14 mouse cellular contexts compared by ENCODE assay signal in genomic region chr1:133625052-133625451, GRCm38 (mm10). TPM values are rescaled to one million over a fixed set of nuclear protein-coding genes. Genes with fewer than 3 reads are reported as not detected.
"Had no signal": no experiment of that assay in that cellular context is flagged by ENCODE, and none has a peak within 500 bp of the region (broad histone marks: within the 10 kb centered on the region; RNA-seq: fewer than 3 reads in every experiment).

No protein-coding gene starts in this region.

- H3K4me1 ChIP-seq: limb, embryonic 13.5 days; midbrain, embryonic 12.5 days had no signal

- DNase-seq: kidney, adult 8-10 months; kidney, postnatal 36 days; layer of hippocampus, adult 9-11 months; left cerebral cortex, postnatal 4 days; lung, adult 18-20 months; right cerebral cortex, postnatal 25 days had no signal

- H3K27ac ChIP-seq: kidney, postnatal 0 days; limb, embryonic 13.5 days; liver, embryonic 14.5 days; midbrain, embryonic 12.5 days had no signal

- H3K4me3 ChIP-seq: limb, embryonic 13.5 days; midbrain, embryonic 12.5 days had no signal

- H3K27me3 ChIP-seq: limb, embryonic 13.5 days; midbrain, embryonic 12.5 days had no signal

RNA-seq across cellular contexts. Expression of gene Zbed6, which starts 35.6 kb away (rescaled TPM):
- polyA plus RNA-seq: kidney, postnatal 0 days; limb, embryonic 13.5 days; lung, embryonic 16.5 days; midbrain, embryonic 12.5 days; midbrain, embryonic 16.5 days; neural tube, embryonic 14.5 days; stomach, embryonic 16.5 days had no signal
